Mouse (Mus musculus): ENCODE results near the gene Uqcrc2.
A peak's percentile ranks its signal among the peaks of the same experiment; 100 is the strongest.

The Uqcrc2 gene

GRCm38 (mm10) chr7:120634711-120635361 lies at the start of gene Uqcrc2:
Gene Uqcrc2, plus strand, starts transcription at chr7:120635176.
- H3K27me3 ChIP-seq (ENCODE audit: control insufficient read depth, insufficient read depth, low read length, poor library complexity, severe bottlenecking) = no peaks in the 10 kb centered on the region
- DNase-seq (ENCODE audit: low read depth, low spot score) = peak; percentile 90
- peaks cover 2% of the 10 kb centered on the region; the same call in 1 of the 2 replicates for H3K36me3 ChIP-seq (ENCODE audit: control insufficient read depth, insufficient read depth, low read length, poor library complexity, severe bottlenecking)

- no peaks in the 10 kb centered on the region for H3K36me3 ChIP-seq (ENCODE audit: control insufficient read depth, insufficient read depth, low read length, poor library complexity, severe bottlenecking)
These were observed 37.7 kb upstream of the Uqcrc2 start for GRCm38 (mm10) chr7:120597203-120597743.

GRCm38 (mm10) chr7:120597744-120598243 lies 37.2 kb upstream of the Uqcrc2 start:
- Histone ChIP-seq H3K36me3 (ENCODE audit: control insufficient read depth, insufficient read depth, low read length, poor library complexity, severe bottlenecking) (no peaks in the 10 kb centered on the region), H3K27me3 (ENCODE audit: control insufficient read depth, insufficient read depth, low read length, poor library complexity, severe bottlenecking) (no peaks in the 10 kb centered on the region)
- no peak for DNase-seq (ENCODE audit: low read depth, low spot score)

More at GRCm38 (mm10) chr7:120597203-120597743, 37.7 kb upstream of the Uqcrc2 start:
- no peaks in the 10 kb centered on the region for H3K27me3 ChIP-seq (ENCODE audit: control insufficient read depth, insufficient read depth, low read length, poor library complexity, severe bottlenecking)
- DNase-seq (ENCODE audit: low read depth, low spot score) = no peak

- DNase-seq (ENCODE audit: low read depth, low spot score) = no peak
- Histone ChIP-seq H3K27me3 (ENCODE audit: control insufficient read depth, insufficient read depth, low read length, poor library complexity, severe bottlenecking) (no peaks in the 10 kb centered on the region), H3K36me3 (ENCODE audit: control insufficient read depth, insufficient read depth, low read length, poor library complexity, severe bottlenecking) (no peaks in the 10 kb centered on the region)
These were observed 36.6 kb upstream of the Uqcrc2 start for GRCm38 (mm10) chr7:120598355-120598754.

- H3K27me3 ChIP-seq (ENCODE audit: control insufficient read depth, insufficient read depth, low read length, poor library complexity, severe bottlenecking) = no peaks in the 10 kb centered on the region
- no peak for DNase-seq (ENCODE audit: low read depth, low spot score)
- H3K36me3 ChIP-seq (ENCODE audit: control insufficient read depth, insufficient read depth, low read length, poor library complexity, severe bottlenecking) = no peaks in the 10 kb centered on the region
These were observed 14.8 kb upstream of the Uqcrc2 start for GRCm38 (mm10) chr7:120620075-120620771.

- Histone ChIP-seq H3K36me3 (ENCODE audit: control insufficient read depth, insufficient read depth, low read length, poor library complexity, severe bottlenecking) (no peaks in the 10 kb centered on the region), H3K27me3 (ENCODE audit: control insufficient read depth, insufficient read depth, low read length, poor library complexity, severe bottlenecking) (no peaks in the 10 kb centered on the region)
- DNase-seq (ENCODE audit: low read depth, low spot score) = no peak
These were observed 14.1 kb upstream of the Uqcrc2 start for GRCm38 (mm10) chr7:120620841-120621240.

- Histone ChIP-seq H3K27me3 (ENCODE audit: control insufficient read depth, insufficient read depth, low read length, poor library complexity, severe bottlenecking) (no peaks in the 10 kb centered on the region), H3K36me3 (ENCODE audit: control insufficient read depth, insufficient read depth, low read length, poor library complexity, severe bottlenecking) (no peaks in the 10 kb centered on the region)
- peak; percentile 65 for DNase-seq (ENCODE audit: low read depth, low spot score)
These were observed 2.5 kb upstream of the Uqcrc2 start for GRCm38 (mm10) chr7:120632518-120632917.

GRCm38 (mm10) chr7:120634301-120634700 lies 675 bp upstream of the Uqcrc2 start:
- Histone ChIP-seq H3K36me3 (ENCODE audit: control insufficient read depth, insufficient read depth, low read length, poor library complexity, severe bottlenecking) (no peaks in the 10 kb centered on the region; the same call in 1 of the 2 replicates), H3K27me3 (ENCODE audit: control insufficient read depth, insufficient read depth, low read length, poor library complexity, severe bottlenecking) (no peaks in the 10 kb centered on the region)
- DNase-seq (ENCODE audit: low read depth, low spot score) = peak; percentile 5

GRCm38 (mm10) chr7:120635362-120635781 lies 396 bp downstream of the Uqcrc2 start:
- H3K36me3 ChIP-seq (ENCODE audit: control insufficient read depth, insufficient read depth, low read length, poor library complexity, severe bottlenecking) = peaks cover 5% of the 10 kb centered on the region; the same call in 1 of the 2 replicates
- no peak for DNase-seq (ENCODE audit: low read depth, low spot score)
- no peaks in the 10 kb centered on the region for H3K27me3 ChIP-seq (ENCODE audit: control insufficient read depth, insufficient read depth, low read length, poor library complexity, severe bottlenecking)

- no peaks in the 10 kb centered on the region for H3K27me3 ChIP-seq (ENCODE audit: control insufficient read depth, insufficient read depth, low read length, poor library complexity, severe bottlenecking)
- peaks cover 9% of the 10 kb centered on the region; the same call in 1 of the 2 replicates for H3K36me3 ChIP-seq (ENCODE audit: control insufficient read depth, insufficient read depth, low read length, poor library complexity, severe bottlenecking)
- peak; percentile 22 for DNase-seq (ENCODE audit: low read depth, low spot score)
These were observed 845 bp downstream of the Uqcrc2 start for GRCm38 (mm10) chr7:120635821-120636220.

- Histone ChIP-seq H3K36me3 (ENCODE audit: control insufficient read depth, insufficient read depth, low read length, poor library complexity, severe bottlenecking) (peaks cover 29% of the 10 kb centered on the region), H3K27me3 (ENCODE audit: control insufficient read depth, insufficient read depth, low read length, poor library complexity, severe bottlenecking) (no peaks in the 10 kb centered on the region)
- DNase-seq (ENCODE audit: low read depth, low spot score) = peak; percentile 22
These were observed 8.2 kb downstream of the Uqcrc2 start for GRCm38 (mm10) chr7:120643217-120643616.

- Histone ChIP-seq H3K27me3 (ENCODE audit: control insufficient read depth, insufficient read depth, low read length, poor library complexity, severe bottlenecking) (no peaks in the 10 kb centered on the region), H3K36me3 (ENCODE audit: control insufficient read depth, insufficient read depth, low read length, poor library complexity, severe bottlenecking) (peaks cover 23% of the 10 kb centered on the region)
- DNase-seq (ENCODE audit: low read depth, low spot score) = no peak
These were observed 12.9 kb downstream of the Uqcrc2 start for GRCm38 (mm10) chr7:120647849-120648248.

GRCm38 (mm10) chr7:120662079-120662478 lies 27.1 kb downstream of the Uqcrc2 start:
- peaks cover 8% of the 10 kb centered on the region; the same call in 1 of the 2 replicates for H3K36me3 ChIP-seq (ENCODE audit: control insufficient read depth, insufficient read depth, low read length, poor library complexity, severe bottlenecking)
- DNase-seq (ENCODE audit: low read depth, low spot score) = peak; percentile 88
- no peaks in the 10 kb centered on the region for H3K27me3 ChIP-seq (ENCODE audit: control insufficient read depth, insufficient read depth, low read length, poor library complexity, severe bottlenecking)

GRCm38 (mm10) chr7:120670153-120670875 lies 35.3 kb downstream of the Uqcrc2 start, which contains the start of gene Pdzd9:
Gene Pdzd9, minus strand, starts transcription at chr7:120670343.
- H3K36me3 ChIP-seq (ENCODE audit: control insufficient read depth, insufficient read depth, low read length, poor library complexity, severe bottlenecking) = no peaks in the 10 kb centered on the region
- peak; percentile 73 for DNase-seq (ENCODE audit: low read depth, low spot score)
- no peaks in the 10 kb centered on the region for H3K27me3 ChIP-seq (ENCODE audit: control insufficient read depth, insufficient read depth, low read length, poor library complexity, severe bottlenecking)
